Mouse (Mus musculus) heart, adult 2 months (tissue): ENCODE data around the gene Zfp280b. TPM values are rescaled to one million over a fixed set of nuclear protein-coding genes. Genes with fewer than 3 reads are reported as not detected.

Experiments used
- DNase-seq, 2 experiments: peaks; one replicate each; pipeline ENCODE4 v3.0.0; 2021
- H3K27ac ChIP-seq: fragments of 200-600 bp; 2 replicates; pipeline ENCODE4 v1.8.1; 2022
- H3K27me3 ChIP-seq: fragments of 200-500 bp; 2 replicates; pipeline ENCODE4 v1.6.1; 2012; ENCODE audit warnings: mild to moderate bottlenecking, low read length, inconsistent platforms, mixed read lengths; ENCODE audit not compliant: control insufficient read depth, insufficient read depth
- H3K36me3 ChIP-seq: fragments of 200-500 bp; 2 replicates; pipeline ENCODE4 v1.6.1; 2012; ENCODE audit warnings: low read length, inconsistent platforms; ENCODE audit not compliant: control insufficient read depth, insufficient read depth
- H3K4me1 ChIP-seq: fragments of 200-500 bp; 2 replicates; pipeline ENCODE4 v1.6.1; 2011; ENCODE audit warnings: low read length; ENCODE audit not compliant: control insufficient read depth, insufficient read depth
- H3K4me3 ChIP-seq: fragments of 200-600 bp; 2 replicates; pipeline ENCODE4 v1.8.1; 2022
- H3K79me2 ChIP-seq: fragments of 200-500 bp; replicated peaks from 2 replicates; pipeline ENCODE4 v1.6.1; 2012; ENCODE audit warnings: mild to moderate bottlenecking, inconsistent platforms, low read length, moderate library complexity, mixed read lengths; ENCODE audit not compliant: control insufficient read depth, insufficient read depth
- H3K9ac ChIP-seq: fragments of 200-500 bp; 2 replicates; pipeline ENCODE4 v1.6.1; 2012; ENCODE audit warnings: low read depth, mild to moderate bottlenecking, control low read depth, inconsistent platforms, low read length, mixed read lengths
- CTCF ChIP-seq: fragments of 200-600 bp; IDR thresholded peaks from 2 replicates; pipeline ENCODE4 v1.8.1; 2022; ENCODE audit warnings: antibody characterized with exemption, mild to moderate bottlenecking, moderate library complexity
- EP300 ChIP-seq: fragments of 200-500 bp; IDR thresholded peaks from 2 replicates; pipeline ENCODE4 v1.6.1; 2011; ENCODE audit warnings: low read depth, low read length, control low read depth; ENCODE audit not compliant: insufficient read depth
- POLR2A ChIP-seq: fragments of 200-500 bp; IDR thresholded peaks from 2 replicates; pipeline ENCODE4 v1.6.1; 2011; ENCODE audit warnings: mild to moderate bottlenecking, low read depth, low read length, control low read depth; ENCODE audit not compliant: insufficient read depth
- WGBS: fragments of 180-500 bp; shearing (Covaris S2); methylation state at CpG from one replicate; pipeline ENCODE4 v1.1.7; 2018; 5-methylcytosine and 5-hydroxymethylcytosine counted together
- intact Hi-C: fragments of 180-260 bp; cut with DNase I; formaldehyde crosslinking; loops from one replicate; pipeline ENCODE4 v1.15.1; 2025
- polyA plus RNA-seq: library from polyadenylated mRNA; depleted of rRNA; stranded (reverse); fragments of >200 nt; gene quantifications from 2 replicates; pipeline ENCODE4 v1.2.3, GENCODE M21; 2012
- total RNA-seq, 2 experiments: library from RNA; stranded (reverse); gene quantifications; 2 replicates each; pipeline ENCODE4 v1.2.3; 2021

Gene Zfp280b
- total and polyA plus RNA-seq, 3 experiments = 3.7 to 6.7 (median 5.0) TPM

- Histone ChIP-seq H3K4me1 (no peaks in the 10 kb centered on the region), H3K9ac (no peak overlapping the region), H3K79me2 (no peaks in the 10 kb centered on the region), H3K36me3 (no peaks in the 10 kb centered on the region), H3K27me3 (no peaks in the 10 kb centered on the region), H3K27ac (no peak overlapping the region), H3K4me3 (no peak overlapping the region)
- intact Hi-C loops = no loop called here
- TF ChIP-seq POLR2A (no peak), CTCF (no peak), EP300 (no peak)
- 68% methylated on average over 3 of the region's 3 CpGs for WGBS
- no peak for DNase-seq
These were observed 22.6 kb upstream of the Zfp280b start for GRCm38 (mm10) chr10:76009812-76010211.

- TF ChIP-seq EP300 = no peak
- no peak for TF ChIP-seq POLR2A
- TF ChIP-seq CTCF = no peak
- WGBS = 48% methylated on average over 6 of the region's 6 CpGs
- no peak for DNase-seq
- H3K79me2 ChIP-seq = no peaks in the 10 kb centered on the region
- H3K4me3 ChIP-seq = no peak overlapping the region
- no peak overlapping the region for H3K9ac ChIP-seq
- no peaks in the 10 kb centered on the region for H3K27me3 ChIP-seq
- intact Hi-C loops = no loop called here
- no peaks in the 10 kb centered on the region for H3K4me1 ChIP-seq
- H3K27ac ChIP-seq = no peak overlapping the region
- no peaks in the 10 kb centered on the region for H3K36me3 ChIP-seq
These were observed 19.5 kb upstream of the Zfp280b start for GRCm38 (mm10) chr10:76012922-76013321.

- H3K4me3 ChIP-seq = no peak overlapping the region
- intact Hi-C loops = no loop called here
- DNase-seq = no peak
- H3K4me1 ChIP-seq = no peaks in the 10 kb centered on the region
- no peaks in the 10 kb centered on the region for H3K36me3 ChIP-seq
- H3K27ac ChIP-seq = no peak overlapping the region
- no peaks in the 10 kb centered on the region for H3K27me3 ChIP-seq
- no peak for TF ChIP-seq EP300
- no peak for TF ChIP-seq CTCF
- no peak for TF ChIP-seq POLR2A
- WGBS = 84% methylated on average over 3 of the region's 3 CpGs
- H3K9ac ChIP-seq = no peak overlapping the region
- H3K79me2 ChIP-seq = no peaks in the 10 kb centered on the region
These were observed 15.6 kb upstream of the Zfp280b start for GRCm38 (mm10) chr10:76016886-76017285.

- Histone ChIP-seq H3K27me3 (no peaks in the 10 kb centered on the region), H3K36me3 (no peaks in the 10 kb centered on the region), H3K79me2 (no peaks in the 10 kb centered on the region), H3K4me1 (no peaks in the 10 kb centered on the region), H3K4me3 (no peak overlapping the region), H3K27ac (no peak overlapping the region), H3K9ac (no peak overlapping the region)
- no peak for DNase-seq
- WGBS = 30% methylated on average over 3 of the region's 3 CpGs
- intact Hi-C loops = no loop called here
- no peak for TF ChIP-seq POLR2A
- TF ChIP-seq EP300 = no peak
- TF ChIP-seq CTCF = no peak
These were observed 10.7 kb upstream of the Zfp280b start for GRCm38 (mm10) chr10:76021728-76022127.

- no peak overlapping the region for H3K27ac ChIP-seq
- intact Hi-C loops = no loop called here
- no peak for TF ChIP-seq EP300
- TF ChIP-seq POLR2A = no peak
- no peak for TF ChIP-seq CTCF
- no peaks in the 10 kb centered on the region for H3K4me1 ChIP-seq
- no peak for DNase-seq
- H3K4me3 ChIP-seq = no peak overlapping the region
- no peak overlapping the region for H3K9ac ChIP-seq
- H3K27me3 ChIP-seq = no peaks in the 10 kb centered on the region
- no peaks in the 10 kb centered on the region for H3K36me3 ChIP-seq
- H3K79me2 ChIP-seq = no peaks in the 10 kb centered on the region
- 91% methylated on average over 6 of the region's 6 CpGs for WGBS
These were observed 8.5 kb upstream of the Zfp280b start for GRCm38 (mm10) chr10:76023921-76024320.

GRCm38 (mm10) chr10:76025470-76026190, 6.8 kb upstream of the Zfp280b start:
- Histone ChIP-seq H3K27me3 (no peaks in the 10 kb centered on the region), H3K9ac (no peak overlapping the region), H3K4me3 (no peak overlapping the region), H3K4me1 (no peaks in the 10 kb centered on the region), H3K36me3 (no peaks in the 10 kb centered on the region), H3K79me2 (no peaks in the 10 kb centered on the region), H3K27ac (no peak overlapping the region)
- TF ChIP-seq CTCF (no peak), EP300 (no peak), POLR2A (no peak)
- intact Hi-C loops = no loop called here
- 89% methylated on average over 10 of the region's 10 CpGs for WGBS
- DNase-seq = no peak
